Comparison of ENCODE assay signal across 10 mouse cellular contexts in genomic region chr9:102977791-102978492, GRCm38 (mm10). TPM values are rescaled to one million over a fixed set of nuclear protein-coding genes. Genes with fewer than 3 reads are reported as not detected.
DNase-seq lines count a peak whose midpoint lies in the region; ATAC-seq and TF ChIP-seq lines count a peak whose summit lies in the region.
"Had no signal": no experiment of that assay in that cellular context is flagged by ENCODE, and none has a peak within 500 bp of the region (broad histone marks: within the 10 kb centered on the region; RNA-seq: fewer than 3 reads in every experiment).

No protein-coding gene starts in this region.

- H3K27ac ChIP-seq in embryonic facial prominence, embryonic 12.5 days: peak overlapping the region; percentile 58
- H3K27ac ChIP-seq in limb, embryonic 14.5 days (replicated peaks; ENCODE audit: low read depth, low read length): peak overlapping the region; percentile 55
- no peak overlapping the region for H3K27ac ChIP-seq in forebrain, embryonic 12.5 days
- H3K27ac ChIP-seq in hindbrain, embryonic 16.5 days (ENCODE audit: low read depth, low read length): no peak overlapping the region
- H3K27ac ChIP-seq: intestine, embryonic 15.5 days; midbrain, embryonic 12.5 days had no signal

- ATAC-seq in embryonic facial prominence, embryonic 12.5 days (ENCODE audit: insufficient number of reproducible peaks, insufficient read depth, low FRiP score, low TSS enrichment): 0 out of 2 replicates have a peak, but pooled peaks have one; percentile 22
- peak; percentile 80 for ATAC-seq in limb, embryonic 14.5 days (ENCODE audit: low FRiP score, low read depth)
- ATAC-seq in forebrain, embryonic 12.5 days (ENCODE audit: low FRiP score): no peak
- ATAC-seq in hindbrain, embryonic 16.5 days: no peak

- H3K36me3 ChIP-seq in embryonic facial prominence, embryonic 12.5 days: no peaks in the 10 kb centered on the region
- no peaks in the 10 kb centered on the region for H3K36me3 ChIP-seq in limb, embryonic 14.5 days (ENCODE audit: control insufficient read depth, insufficient read depth, low read length)
- no peaks in the 10 kb centered on the region for H3K36me3 ChIP-seq in forebrain, embryonic 12.5 days (replicated peaks)
- no peaks in the 10 kb centered on the region for H3K36me3 ChIP-seq in hindbrain, embryonic 16.5 days (ENCODE audit: control insufficient read depth, insufficient read depth, low read length)
- H3K36me3 ChIP-seq: intestine, embryonic 15.5 days; midbrain, embryonic 12.5 days had no signal

- intact Hi-C loops in heart, postnatal 25 days (cut with DNase I): no loop called here

- H3K4me1 ChIP-seq in embryonic facial prominence, embryonic 12.5 days: peaks cover 25% of the 10 kb centered on the region
- peaks cover 24% of the 10 kb centered on the region for H3K4me1 ChIP-seq in limb, embryonic 14.5 days (ENCODE audit: control insufficient read depth, insufficient read depth, low read length)
- peaks cover 5% of the 10 kb centered on the region for H3K4me1 ChIP-seq in forebrain, embryonic 12.5 days
- H3K4me1 ChIP-seq in hindbrain, embryonic 16.5 days (ENCODE audit: control insufficient read depth, insufficient read depth, low read depth, low read length): no peaks in the 10 kb centered on the region

- DNase-seq in adrenal gland, postnatal 25 days: peak; percentile 16
- DNase-seq in heart, postnatal 25 days (ENCODE audit: low spot score): peak; percentile 69
- DNase-seq in limb, embryonic 14.5 days (ENCODE audit: low spot score): peak; percentile 77
- DNase-seq in right cerebral cortex, postnatal 14 days: no peak

- no peak overlapping the region for H3K4me2 ChIP-seq in embryonic facial prominence, embryonic 12.5 days (replicated peaks)
- no peak overlapping the region for H3K4me2 ChIP-seq in limb, embryonic 14.5 days (replicated peaks; ENCODE audit: low read depth, low read length, severe bottlenecking)
- no peak overlapping the region for H3K4me2 ChIP-seq in forebrain, embryonic 12.5 days
- no peak overlapping the region for H3K4me2 ChIP-seq in hindbrain, embryonic 16.5 days (ENCODE audit: low read length)
- H3K4me2 ChIP-seq: intestine, embryonic 15.5 days; midbrain, embryonic 12.5 days had no signal

- no peak overlapping the region for H3K4me3 ChIP-seq in embryonic facial prominence, embryonic 12.5 days
- H3K4me3 ChIP-seq in limb, embryonic 14.5 days (replicated peaks; ENCODE audit: low read length): no peak overlapping the region
- no peak overlapping the region for H3K4me3 ChIP-seq in forebrain, embryonic 12.5 days (replicated peaks)
- H3K4me3 ChIP-seq in hindbrain, embryonic 16.5 days (ENCODE audit: low read length): no peak overlapping the region
- H3K4me3 ChIP-seq: intestine, embryonic 15.5 days; midbrain, embryonic 12.5 days had no signal

- no peaks in the 10 kb centered on the region for H3K27me3 ChIP-seq in embryonic facial prominence, embryonic 12.5 days
- no peaks in the 10 kb centered on the region for H3K27me3 ChIP-seq in limb, embryonic 14.5 days (ENCODE audit: control insufficient read depth, insufficient read depth, low read length)
- H3K27me3 ChIP-seq in forebrain, embryonic 12.5 days: no peaks in the 10 kb centered on the region
- no peaks in the 10 kb centered on the region for H3K27me3 ChIP-seq in hindbrain, embryonic 16.5 days (replicated peaks; ENCODE audit: control insufficient read depth, insufficient read depth, low read length)
- H3K27me3 ChIP-seq: intestine, embryonic 15.5 days; midbrain, embryonic 12.5 days had no signal

- no peaks in the 10 kb centered on the region for H3K9me3 ChIP-seq in embryonic facial prominence, embryonic 12.5 days
- H3K9me3 ChIP-seq in limb, embryonic 14.5 days (ENCODE audit: control insufficient read depth, low read length): no peaks in the 10 kb centered on the region
- H3K9me3 ChIP-seq in forebrain, embryonic 12.5 days: no peaks in the 10 kb centered on the region
- H3K9me3 ChIP-seq in hindbrain, embryonic 16.5 days (ENCODE audit: control insufficient read depth, low read length): no peaks in the 10 kb centered on the region
- H3K9me3 ChIP-seq: intestine, embryonic 15.5 days; midbrain, embryonic 12.5 days had no signal

- no peak for TF ChIP-seq POLR2A in limb, embryonic 14.5 days (IDR thresholded peaks at IDR 0.05; ENCODE audit: borderline replicate concordance, extremely low read depth, insufficient read depth, insufficient read length)

- WGBS in embryonic facial prominence, embryonic 12.5 days: 25% methylated on average over 9 of the region's 9 CpGs
- 19% methylated on average over 9 of the region's 9 CpGs for WGBS in limb, embryonic 14.5 days
- 77% methylated on average over 9 of the region's 9 CpGs for WGBS in forebrain, embryonic 12.5 days
- WGBS in hindbrain, embryonic 16.5 days: 81% methylated on average over 9 of the region's 9 CpGs

- H3K9ac ChIP-seq in embryonic facial prominence, embryonic 12.5 days: no peak overlapping the region
- no peak overlapping the region for H3K9ac ChIP-seq in limb, embryonic 14.5 days (ENCODE audit: low read depth, low read length, severe bottlenecking)
- H3K9ac ChIP-seq in forebrain, embryonic 12.5 days: no peak overlapping the region
- H3K9ac ChIP-seq in hindbrain, embryonic 16.5 days (ENCODE audit: low read depth, low read length): no peak overlapping the region
- H3K9ac ChIP-seq: intestine, embryonic 15.5 days; midbrain, embryonic 12.5 days had no signal

RNA-seq across cellular contexts. Expression of gene Slco2a1, which starts 10.6 kb away (rescaled TPM):
- 2.6 and 3.2 TPM in 2 replicates for total RNA-seq in adrenal gland, postnatal 25 days (2021)
- 3.5 and 3.7 TPM in 2 replicates for polyA plus RNA-seq in embryonic facial prominence, embryonic 12.5 days (2016; fragmentation: Nextera tagmentation; extraction: Ambion mirVana)
- 1 to 10 TPM; 4.8 to 5.6 TPM for total RNA-seq in heart, postnatal 25 days (2021)
- 5.1 and 7.0 TPM in 2 replicates for polyA plus RNA-seq in limb, embryonic 14.5 days (2012; rRNA removed)
- polyA plus RNA-seq in limb, embryonic 14.5 days (2014; fragmentation: Nextera tagmentation; extraction: Ambion mirVana): 5.9 and 7.2 TPM in 2 replicates
- polyA plus RNA-seq in forebrain, embryonic 12.5 days (2016; fragmentation: Nextera tagmentation; extraction: Ambion mirVana): 0.29 and 0.68 TPM in 2 replicates
- polyA plus RNA-seq in hindbrain, embryonic 16.5 days (2015; fragmentation: Nextera tagmentation; extraction: Ambion mirVana): 4.6 and 4.7 TPM in 2 replicates
- total RNA-seq: common myeloid progenitor, adult 5-6 weeks had no signal

Comparison
In these comparisons a context has a peak if more than half of its experiments do, and no peak if none do; other contexts are left out.
1. ATAC-seq: peak in embryonic facial prominence, embryonic 12.5 days (single experiment) and limb, embryonic 14.5 days (single experiment); none in forebrain, embryonic 12.5 days (single experiment) and hindbrain, embryonic 16.5 days (single experiment).
2. H3K27ac ChIP-seq: peak in embryonic facial prominence, embryonic 12.5 days (single experiment) and limb, embryonic 14.5 days (single experiment); none in forebrain, embryonic 12.5 days (single experiment) and hindbrain, embryonic 16.5 days (single experiment).